Mouse (Mus musculus) E14TG2a.4 (cell line): Measurements from ENCODE around the gene Tomm5.
A peak's percentile ranks its signal among the peaks of the same experiment; 100 is the strongest.
"Not testable (repeated sequence)": the region's sequence is repeated elsewhere in the genome, so short reads cannot be mapped to it uniquely, and the experiment has no call there.

Experiments used
- H3K27me3 ChIP-seq: 2 replicates; pipeline ENCODE4 v1.6.1; 2014; ENCODE audit warnings: low read length, control low read depth; ENCODE audit not compliant: insufficient read depth
- H3K36me3 ChIP-seq: 2 replicates; pipeline ENCODE4 v1.6.1; 2014; ENCODE audit warnings: low read length, control low read depth; ENCODE audit not compliant: insufficient read depth
- H3K4me1 ChIP-seq: replicated peaks from 2 replicates; pipeline ENCODE4 v1.6.1; 2014; ENCODE audit warnings: low read depth, low read length, control low read depth
- H3K4me3 ChIP-seq: replicated peaks from 2 replicates; pipeline ENCODE4 v1.5.1; 2014; ENCODE audit warnings: mild to moderate bottlenecking, low read length
- H3K9me3 ChIP-seq: 2 replicates; pipeline ENCODE4 v1.6.1; 2014; ENCODE audit warnings: low read length, control low read depth
- CTCF ChIP-seq: conservative IDR thresholded peaks from 2 replicates; pipeline ENCODE4 v1.5.1; 2014; ENCODE audit warnings: low read length
- NANOG ChIP-seq: IDR thresholded peaks from 2 replicates; pipeline ENCODE4 v1.6.1; 2014; ENCODE audit warnings: borderline replicate concordance, low read length, mixed read lengths
- POU5F1 ChIP-seq: IDR thresholded peaks from 2 replicates; pipeline ENCODE4 v1.6.1; 2014; ENCODE audit warnings: low read length, borderline replicate concordance

Tomm5 gene

DNA sequence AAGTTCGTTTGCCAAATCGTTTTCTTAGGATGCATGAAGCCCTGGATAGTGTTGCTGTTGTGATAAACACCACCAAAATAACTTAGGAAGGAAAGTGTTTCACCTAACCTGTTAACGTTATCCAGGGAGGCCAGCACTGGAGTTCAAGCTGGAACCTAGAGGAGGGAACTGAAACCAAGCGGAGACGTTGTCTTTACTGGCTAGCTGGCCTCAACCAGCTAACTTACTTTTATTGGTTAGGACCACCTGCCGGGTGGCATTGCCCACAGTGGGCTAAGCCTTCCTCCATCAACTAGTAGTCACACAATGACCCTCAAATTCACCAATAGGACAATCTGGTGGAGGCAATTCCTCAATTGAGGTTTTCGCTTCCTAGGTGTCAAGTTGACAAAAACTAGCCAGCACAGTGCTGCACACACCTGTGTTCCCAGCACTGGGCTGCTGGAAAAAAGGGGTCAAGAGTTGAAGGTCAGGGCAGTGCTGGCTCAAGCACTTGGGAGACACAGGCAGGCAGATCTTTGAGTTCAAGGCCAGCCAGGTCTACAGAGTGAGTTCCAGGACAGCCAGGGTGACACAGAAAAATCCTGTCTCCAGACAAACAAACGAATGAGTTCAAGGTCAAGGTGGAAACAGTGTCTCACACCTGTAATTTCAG, 669 bp upstream of the Tomm5 start:
- no peaks in the 10 kb centered on the region for H3K9me3 ChIP-seq
- peaks cover 52% of the 10 kb centered on the region for H3K4me1 ChIP-seq
- H3K36me3 ChIP-seq: peaks cover 31% of the 10 kb centered on the region
- TF ChIP-seq POU5F1 (no peak), NANOG (no peak), CTCF (no peak)
- H3K27me3 ChIP-seq: no peaks in the 10 kb centered on the region
- peak overlapping the region; percentile 100; the same call in 1 of the 2 replicates for H3K4me3 ChIP-seq

DNA sequence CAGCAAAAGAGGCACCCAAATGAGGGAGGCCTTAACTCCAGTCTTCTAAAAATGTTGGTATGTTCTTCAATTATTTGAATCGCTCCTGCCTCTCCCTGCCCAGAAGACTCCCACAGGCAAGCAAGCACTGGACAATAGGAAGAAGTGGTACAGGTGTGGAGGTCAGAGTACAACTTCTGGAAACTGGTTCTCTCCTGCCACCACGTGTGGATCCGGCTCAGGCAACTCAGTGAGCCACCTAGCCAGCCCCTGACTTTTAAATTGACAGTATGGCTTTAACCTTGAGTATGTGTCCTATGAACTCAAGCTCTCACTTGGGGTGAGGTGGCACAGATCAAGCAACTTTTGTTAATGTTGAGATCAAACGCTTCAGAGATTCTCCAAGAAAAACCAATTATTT, 848 bp downstream of the Tomm5 start:
- no peaks in the 10 kb centered on the region for H3K27me3 ChIP-seq
- H3K4me1 ChIP-seq: peaks cover 52% of the 10 kb centered on the region
- TF ChIP-seq NANOG (no peak), POU5F1 (no peak), CTCF (no peak)
- peaks cover 46% of the 10 kb centered on the region for H3K36me3 ChIP-seq
- peak overlapping the region; percentile 100 for H3K4me3 ChIP-seq
- H3K9me3 ChIP-seq: no peaks in the 10 kb centered on the region

DNA sequence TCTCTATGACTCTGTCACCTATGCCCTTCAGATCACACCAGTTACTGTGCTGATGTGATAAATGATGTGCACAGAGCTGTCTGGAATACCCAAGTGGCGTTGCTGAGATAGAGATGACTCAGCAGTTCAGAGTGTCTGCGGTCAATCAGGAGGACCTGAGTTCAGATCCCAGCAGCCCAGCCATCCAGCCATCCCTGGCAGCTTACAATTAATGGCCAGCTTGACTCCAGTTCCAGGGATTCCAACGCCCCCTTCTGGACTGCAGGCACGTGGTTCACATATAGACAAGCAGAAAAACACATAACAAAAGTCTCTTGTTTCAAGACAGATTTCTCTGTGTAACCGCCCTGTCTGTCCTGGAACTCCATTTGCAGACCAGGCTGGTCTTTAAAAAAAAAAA, 1.5 kb downstream of the Tomm5 start:
- H3K9me3 ChIP-seq: no peaks in the 10 kb centered on the region
- H3K36me3 ChIP-seq: peaks cover 53% of the 10 kb centered on the region
- peak; percentile 20 for TF ChIP-seq CTCF
- no peak for TF ChIP-seq NANOG
- peaks cover 52% of the 10 kb centered on the region for H3K4me1 ChIP-seq
- no peaks in the 10 kb centered on the region for H3K27me3 ChIP-seq
- H3K4me3 ChIP-seq: peak overlapping the region; percentile 100

DNA sequence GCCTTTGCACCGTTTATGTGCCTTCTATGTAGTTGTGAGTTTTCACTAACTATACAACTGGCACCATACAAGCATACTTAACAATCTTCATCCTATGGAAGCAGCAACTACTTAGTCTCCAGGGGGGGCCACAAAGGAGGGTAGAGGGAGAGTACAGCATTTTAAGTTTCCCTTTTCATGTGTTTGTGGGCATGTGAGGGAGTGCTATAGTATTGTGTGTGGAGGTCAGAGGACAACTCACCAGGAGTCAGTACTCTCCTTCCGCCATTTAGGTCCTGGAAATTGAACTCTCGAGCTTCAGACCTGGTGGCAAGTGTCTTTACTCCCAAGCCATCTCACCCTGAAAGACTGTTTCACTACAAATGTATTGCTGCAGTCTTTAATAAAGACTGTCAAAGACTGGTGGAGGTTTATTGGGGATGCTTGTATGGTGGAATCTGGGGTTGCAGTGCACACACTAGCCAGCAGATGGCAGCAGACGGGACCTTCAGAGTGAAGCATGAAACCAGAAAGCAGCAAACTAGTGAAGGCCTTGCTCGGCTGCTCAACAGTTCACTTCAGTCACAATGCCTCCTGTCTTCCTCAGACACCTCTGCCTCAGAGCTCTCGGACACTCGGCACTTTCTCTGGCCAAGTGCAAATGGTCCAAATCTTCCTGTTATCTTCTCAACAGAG, 10.6 kb downstream of the Tomm5 start:
- peaks cover 20% of the 10 kb centered on the region for H3K36me3 ChIP-seq
- H3K4me3 ChIP-seq: no peak overlapping the region
- no peaks in the 10 kb centered on the region for H3K9me3 ChIP-seq
- no peaks in the 10 kb centered on the region for H3K27me3 ChIP-seq
- H3K4me1 ChIP-seq: peaks cover 9% of the 10 kb centered on the region; the same call in 1 of the 2 replicates
- TF ChIP-seq CTCF (peak; percentile 99), NANOG (no peak), POU5F1 (no peak)

DNA sequence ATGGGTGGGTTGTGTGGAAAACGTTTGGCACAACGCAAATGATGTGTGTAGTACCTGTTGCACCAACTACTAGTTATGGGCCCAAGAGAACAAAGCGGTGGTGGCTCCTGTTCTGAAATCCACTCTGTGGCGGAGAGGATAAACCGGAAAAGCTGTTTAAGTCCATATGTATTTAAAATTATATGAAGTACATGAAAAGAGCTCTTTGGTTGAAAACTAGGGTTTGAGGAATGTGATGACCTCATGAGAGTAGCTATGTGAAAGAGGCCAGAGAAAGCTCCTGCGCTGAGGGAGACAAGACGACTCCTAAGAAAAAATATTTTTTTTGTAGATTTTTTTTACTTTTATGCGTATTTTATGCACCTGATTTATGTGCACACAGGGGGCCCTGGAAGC, 23.0 kb downstream of the Tomm5 start:
- H3K36me3 ChIP-seq: no peaks in the 10 kb centered on the region
- peak overlapping the region; percentile 84 for H3K4me3 ChIP-seq
- peaks cover 6% of the 10 kb centered on the region; the same call in 1 of the 2 replicates for H3K9me3 ChIP-seq
- H3K4me1 ChIP-seq: peaks cover 44% of the 10 kb centered on the region
- H3K27me3 ChIP-seq: 0 out of 2 replicates have a peak, but pooled peaks cover 8% of the 10 kb centered on the region
- TF ChIP-seq POU5F1: no peak

DNA sequence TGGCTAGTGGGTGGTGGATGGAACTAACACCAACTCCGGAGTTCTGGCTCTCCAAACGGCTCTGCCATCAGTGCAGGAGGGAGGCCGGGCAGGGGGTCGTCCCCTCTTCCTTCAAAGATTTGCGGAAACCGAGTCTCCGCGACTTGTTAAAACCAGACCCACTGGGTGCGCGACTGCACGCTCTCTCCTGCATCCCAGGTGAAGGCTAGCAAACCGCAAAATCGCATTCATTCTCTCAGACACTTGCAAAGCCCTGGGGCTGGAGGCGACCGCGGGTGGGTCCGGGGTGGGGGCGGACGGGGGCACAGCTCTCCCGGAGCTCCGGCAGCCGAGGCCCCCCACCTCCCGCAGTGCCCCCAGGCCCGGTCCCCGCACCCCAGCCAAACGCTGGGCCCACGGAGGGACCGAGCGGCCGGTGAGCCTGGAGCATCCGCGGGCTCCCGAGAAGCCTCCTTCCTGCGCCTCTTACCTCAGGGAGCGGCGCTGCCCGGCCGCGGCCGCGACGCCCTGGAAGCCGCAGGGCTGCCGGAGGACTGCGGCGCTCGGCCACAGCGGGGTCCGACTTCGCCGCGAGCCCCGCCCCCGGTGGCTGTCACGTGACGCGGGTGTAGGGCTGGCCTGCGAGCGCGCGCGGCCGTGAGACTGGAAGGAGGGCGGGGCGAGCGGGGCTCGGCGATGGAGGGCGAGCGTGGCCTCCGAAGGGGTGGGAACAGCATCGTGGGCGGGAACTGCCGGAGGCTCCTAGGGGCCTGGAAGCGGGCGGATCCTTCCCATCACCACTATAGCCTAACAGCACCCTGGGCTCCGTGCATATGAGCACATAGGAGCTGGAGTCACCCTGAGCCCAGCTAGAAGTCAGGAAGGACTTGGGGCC, 23.7 kb downstream of the Tomm5 start, which contains the start of gene Fbxo10:
TSS of gene Fbxo10 (minus strand) at position 584 of the 874 bp plus-strand sequence.
- TF ChIP-seq POU5F1 (no peak), CTCF (no peak), NANOG (no peak)
- Histone ChIP-seq H3K36me3 (no peaks in the 10 kb centered on the region), H3K9me3 (peaks cover 6% of the 10 kb centered on the region; the same call in 1 of the 2 replicates), H3K4me3 (peak within 1 kb of the TSS; percentile 84), H3K27me3 (0 out of 2 replicates have a peak, but pooled peaks cover 8% of the 10 kb centered on the region), H3K4me1 (peaks cover 44% of the 10 kb centered on the region)

DNA sequence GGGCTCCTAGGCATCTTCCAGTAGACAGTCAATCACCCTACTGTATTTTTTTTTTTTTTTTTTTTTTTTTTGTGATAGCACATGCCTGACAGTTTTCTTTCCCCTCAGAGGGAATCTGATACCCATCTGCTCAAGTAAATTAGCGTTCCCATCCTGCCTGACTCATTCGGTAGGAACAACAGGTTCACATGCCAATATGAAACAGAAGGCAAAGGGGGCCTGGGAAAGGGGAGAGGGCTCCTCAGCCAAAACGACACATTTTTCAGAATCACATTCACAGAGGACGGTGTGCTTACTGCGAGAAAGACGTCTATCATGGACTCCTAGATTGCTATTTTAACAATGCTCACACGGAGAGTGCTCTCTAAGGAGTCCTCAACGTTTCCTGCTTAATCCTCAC, 24.4 kb downstream of the Tomm5 start:
- Histone ChIP-seq H3K27me3 (0 out of 2 replicates have a peak, but pooled peaks cover 8% of the 10 kb centered on the region), H3K9me3 (peaks cover 3% of the 10 kb centered on the region; the same call in 1 of the 2 replicates), H3K4me3 (peak overlapping the region; percentile 84), H3K4me1 (peaks cover 44% of the 10 kb centered on the region), H3K36me3 (peaks cover 4% of the 10 kb centered on the region; the same call in 1 of the 2 replicates)
- TF ChIP-seq NANOG (no peak), CTCF (no peak), POU5F1 (no peak)

DNA sequence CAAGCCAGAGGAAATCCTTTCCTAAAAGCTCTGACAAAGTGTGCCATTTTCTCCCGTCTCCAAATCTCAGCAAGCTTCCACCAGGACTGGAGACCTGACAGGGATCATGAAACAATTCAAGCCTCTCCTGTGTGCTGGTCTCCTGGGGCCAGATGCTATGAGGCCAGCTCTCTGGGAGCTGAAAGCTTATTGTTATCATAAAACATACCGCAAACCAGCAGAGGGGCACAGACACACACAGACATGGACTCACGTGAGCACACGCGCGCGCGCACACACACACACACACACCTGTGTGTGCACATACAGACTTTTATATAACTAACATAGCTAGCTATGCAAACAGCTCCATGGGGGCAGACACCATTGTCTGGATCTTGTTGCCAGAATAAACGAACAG, 25.0 kb downstream of the Tomm5 start:
- Histone ChIP-seq H3K27me3 (0 out of 2 replicates have a peak, but pooled peaks cover 8% of the 10 kb centered on the region), H3K9me3 (peaks cover 1% of the 10 kb centered on the region; the same call in 1 of the 2 replicates), H3K4me1 (peaks cover 44% of the 10 kb centered on the region), H3K36me3 (peaks cover 4% of the 10 kb centered on the region; the same call in 1 of the 2 replicates), H3K4me3 (no peak overlapping the region)
- TF ChIP-seq POU5F1 (no peak), CTCF (no peak), NANOG (no peak)

DNA sequence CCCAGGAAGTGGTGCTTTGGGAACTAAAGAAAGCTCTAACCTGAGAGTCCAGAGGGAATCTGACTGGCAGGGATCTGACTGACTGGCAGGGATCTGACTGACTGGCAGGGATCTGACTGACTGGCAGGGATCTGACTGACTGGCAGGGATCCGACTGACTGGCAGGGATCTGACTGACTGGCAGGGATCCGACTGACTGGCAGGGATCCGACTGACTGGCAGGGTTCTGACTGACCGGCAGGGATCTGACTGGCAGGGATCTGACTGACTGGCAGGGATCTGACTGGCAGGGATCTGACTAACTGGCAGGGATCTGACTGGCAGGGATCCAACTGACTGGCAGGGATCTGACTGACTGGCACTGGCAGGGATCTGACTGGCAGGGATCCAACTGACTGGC, 26.9 kb downstream of the Tomm5 start:
- H3K27me3 ChIP-seq, H3K36me3 ChIP-seq, H3K9me3 ChIP-seq, H3K4me3 ChIP-seq: not testable (repeated sequence)
- peaks cover 38% of the 10 kb centered on the region for H3K4me1 ChIP-seq
